Mouse (Mus musculus): ENCODE data around the gene Tmbim7.
"Not testable (repeated sequence)": the region's sequence is repeated elsewhere in the genome, so short reads cannot be mapped to it uniquely, and the experiment has no call there.

Tmbim7 gene

GRCm38 (mm10) chr5:3650881-3651280 lies at the start of gene Tmbim7:
TSS of gene Tmbim7 (plus strand) at chr5:3651181.
- in situ Hi-C loops (cut with MboI; ENCODE audit: low pct_unique_long_range_greater_than_20kb in 1 of 2, low sequenced_read_pairs in 2 of 2, unreplicated experiment in 1 of 2) = no loop called here

- in situ Hi-C loops (cut with MboI; ENCODE audit: low pct_unique_long_range_greater_than_20kb in 1 of 2, low sequenced_read_pairs in 2 of 2, unreplicated experiment in 1 of 2) = no loop called here
Measured at GRCm38 (mm10) chr5:3607114-3607513, 43.9 kb upstream of the Tmbim7 start.

GRCm38 (mm10) chr5:3609241-3609640 lies 41.7 kb upstream of the Tmbim7 start:
- in situ Hi-C loops (cut with MboI; ENCODE audit: low pct_unique_long_range_greater_than_20kb in 1 of 2, low sequenced_read_pairs in 2 of 2, unreplicated experiment in 1 of 2) = no loop called here

GRCm38 (mm10) chr5:3611835-3612234 lies 39.1 kb upstream of the Tmbim7 start:
- in situ Hi-C loops (cut with MboI; ENCODE audit: low pct_unique_long_range_greater_than_20kb in 1 of 2, low sequenced_read_pairs in 2 of 2, unreplicated experiment in 1 of 2) = not testable (repeated sequence)

DNA sequence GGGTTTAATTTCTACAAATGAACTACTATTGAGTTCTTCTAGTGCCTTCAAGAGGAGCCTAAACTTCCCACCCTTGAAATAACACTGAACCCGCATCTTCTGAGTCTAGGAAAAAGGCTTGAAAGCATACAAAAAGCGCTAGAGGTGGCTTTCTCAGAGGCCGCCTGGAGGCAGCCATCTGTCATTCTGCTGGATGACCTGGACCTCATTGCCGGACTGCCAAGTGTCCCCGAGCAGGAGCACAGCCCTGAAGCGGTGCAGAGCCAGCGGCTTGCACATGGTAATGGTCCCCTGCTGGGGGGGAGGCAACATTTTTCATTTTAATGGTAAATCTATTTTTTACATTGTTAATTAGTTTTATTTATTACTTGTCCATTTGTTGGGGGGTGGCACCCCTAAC lies 30.5 kb upstream of the Tmbim7 start:
- in situ Hi-C loops (cut with MboI; ENCODE audit: low pct_unique_long_range_greater_than_20kb in 1 of 2, low sequenced_read_pairs in 2 of 2, unreplicated experiment in 1 of 2) = no loop called here

- in situ Hi-C loops (cut with MboI; ENCODE audit: low pct_unique_long_range_greater_than_20kb in 1 of 2, low sequenced_read_pairs in 2 of 2, unreplicated experiment in 1 of 2) = no loop called here
Measured at GRCm38 (mm10) chr5:3630055-3630454, 20.9 kb upstream of the Tmbim7 start.

DNA sequence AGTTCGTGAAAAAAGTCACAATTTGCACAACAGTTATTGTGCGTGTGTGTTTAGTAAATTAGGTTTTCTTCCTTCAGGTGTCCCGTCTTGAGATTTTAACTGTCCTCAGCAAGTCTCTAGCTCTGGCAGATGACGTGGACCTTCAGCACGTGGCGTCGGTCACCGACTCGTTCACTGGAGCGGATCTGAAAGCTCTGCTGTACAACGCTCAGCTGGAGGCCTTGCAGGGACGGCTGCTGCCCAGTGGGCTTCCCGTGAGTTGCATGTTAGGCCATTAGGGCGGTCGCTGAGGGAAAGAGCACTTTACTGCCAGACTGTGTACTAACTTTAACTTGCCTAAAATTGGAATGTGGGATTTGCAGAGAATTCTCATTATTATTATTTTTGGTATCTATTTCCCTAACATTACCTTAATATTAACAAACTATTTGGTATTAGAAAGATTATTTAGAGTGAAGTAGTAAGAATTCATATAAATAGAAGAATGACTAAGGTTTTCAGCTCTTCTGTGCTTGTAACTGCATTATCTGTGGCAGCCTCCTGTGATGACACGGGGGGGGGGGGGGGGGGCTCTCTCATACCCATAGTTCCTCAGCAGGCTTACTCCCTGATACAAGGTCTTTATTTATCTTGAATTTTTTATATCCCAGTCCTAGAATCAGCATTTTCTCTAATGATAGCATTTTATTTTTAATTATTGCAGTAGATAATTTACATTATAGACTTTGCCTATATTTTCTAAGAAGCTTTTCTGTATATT lies 19.3 kb upstream of the Tmbim7 start:
- in situ Hi-C loops (cut with MboI; ENCODE audit: low pct_unique_long_range_greater_than_20kb in 1 of 2, low sequenced_read_pairs in 2 of 2, unreplicated experiment in 1 of 2) = no loop called here

DNA sequence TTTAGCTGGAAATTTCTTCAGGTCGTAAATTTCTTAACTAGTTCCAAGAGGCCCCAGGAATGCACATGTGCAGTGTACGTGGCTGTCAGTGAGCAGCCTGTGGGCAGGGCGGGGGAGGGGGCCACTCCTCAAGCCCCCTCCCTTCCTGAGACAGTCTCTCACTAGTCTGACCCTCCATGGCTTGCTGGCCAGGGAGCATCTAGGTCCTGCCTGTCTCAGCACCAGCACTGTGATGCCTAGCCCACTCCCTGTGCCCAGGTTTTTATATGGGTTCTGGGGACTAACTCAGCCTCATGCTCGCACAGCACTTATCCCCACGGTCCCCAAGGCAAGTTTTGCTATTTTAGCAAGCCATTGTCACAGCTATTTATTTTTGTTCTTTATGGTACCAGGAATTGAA lies 18.7 kb upstream of the Tmbim7 start:
- in situ Hi-C loops (cut with MboI; ENCODE audit: low pct_unique_long_range_greater_than_20kb in 1 of 2, low sequenced_read_pairs in 2 of 2, unreplicated experiment in 1 of 2) = no loop called here

- in situ Hi-C loops (cut with MboI; ENCODE audit: low pct_unique_long_range_greater_than_20kb in 1 of 2, low sequenced_read_pairs in 2 of 2, unreplicated experiment in 1 of 2) = no loop called here
Measured at GRCm38 (mm10) chr5:3633315-3633714, 17.7 kb upstream of the Tmbim7 start.

DNA sequence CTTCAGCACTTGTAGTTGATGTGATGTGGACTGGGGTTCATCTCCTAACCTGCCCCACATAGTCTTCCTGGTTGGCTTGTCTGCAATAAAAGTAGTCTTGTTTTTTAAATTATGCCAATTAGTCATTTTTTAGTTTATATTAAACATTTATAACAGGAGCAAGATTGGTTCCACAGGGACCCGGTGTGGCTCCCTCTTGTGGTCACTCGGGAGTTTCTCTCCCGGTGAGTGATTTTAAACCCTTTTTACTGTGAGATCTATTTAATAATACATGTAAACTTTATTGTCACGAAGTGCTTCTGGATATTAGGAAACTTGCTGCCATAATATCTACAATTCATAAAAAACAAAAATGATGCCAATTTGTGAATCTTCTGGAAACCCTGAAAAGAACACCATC lies 17.0 kb upstream of the Tmbim7 start:
- in situ Hi-C loops (cut with MboI; ENCODE audit: low pct_unique_long_range_greater_than_20kb in 1 of 2, low sequenced_read_pairs in 2 of 2, unreplicated experiment in 1 of 2) = no loop called here

- in situ Hi-C loops (cut with MboI; ENCODE audit: low pct_unique_long_range_greater_than_20kb in 1 of 2, low sequenced_read_pairs in 2 of 2, unreplicated experiment in 1 of 2) = no loop called here
Measured at GRCm38 (mm10) chr5:3635286-3635685, 15.7 kb upstream of the Tmbim7 start.

DNA sequence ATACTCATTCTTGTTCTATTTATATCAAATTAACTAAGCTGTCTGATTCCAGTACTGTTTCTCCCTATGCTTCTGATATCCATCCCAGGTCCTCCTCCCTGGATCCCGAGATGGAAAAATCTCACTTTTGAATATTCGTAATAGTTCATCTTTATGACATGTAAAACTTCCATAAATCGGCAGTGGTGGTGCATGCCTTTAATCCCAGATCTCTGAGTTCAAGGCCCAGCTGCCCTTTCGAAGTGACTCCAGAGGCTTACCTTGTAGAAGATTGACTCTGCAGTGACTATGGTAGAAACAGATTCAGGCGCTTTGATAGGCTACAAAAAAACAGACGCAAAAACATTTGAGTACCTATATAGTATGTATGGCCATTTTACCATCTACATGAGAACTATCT lies 6.4 kb upstream of the Tmbim7 start:
- in situ Hi-C loops (cut with MboI; ENCODE audit: low pct_unique_long_range_greater_than_20kb in 1 of 2, low sequenced_read_pairs in 2 of 2, unreplicated experiment in 1 of 2) = no loop called here

DNA sequence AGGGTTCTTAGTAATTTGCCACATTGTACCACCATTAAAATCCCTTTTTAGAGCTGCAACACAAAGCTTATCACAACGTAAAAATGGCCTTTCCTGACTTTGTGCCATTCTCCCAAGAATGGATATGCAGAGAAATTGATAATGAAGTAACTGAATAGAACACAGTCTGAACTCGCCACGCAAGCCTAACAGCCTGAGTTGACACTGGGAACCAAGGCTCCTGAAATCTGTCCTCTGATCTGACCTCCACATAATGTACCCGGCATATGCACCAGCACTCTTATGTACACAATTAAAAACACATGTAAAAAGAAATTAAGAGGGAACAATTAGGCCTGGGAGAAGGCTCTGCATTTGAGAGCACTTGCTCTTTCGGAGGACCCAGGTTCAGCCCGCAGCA lies 5.7 kb upstream of the Tmbim7 start:
- in situ Hi-C loops (cut with MboI; ENCODE audit: low pct_unique_long_range_greater_than_20kb in 1 of 2, low sequenced_read_pairs in 2 of 2, unreplicated experiment in 1 of 2) = no loop called here

DNA sequence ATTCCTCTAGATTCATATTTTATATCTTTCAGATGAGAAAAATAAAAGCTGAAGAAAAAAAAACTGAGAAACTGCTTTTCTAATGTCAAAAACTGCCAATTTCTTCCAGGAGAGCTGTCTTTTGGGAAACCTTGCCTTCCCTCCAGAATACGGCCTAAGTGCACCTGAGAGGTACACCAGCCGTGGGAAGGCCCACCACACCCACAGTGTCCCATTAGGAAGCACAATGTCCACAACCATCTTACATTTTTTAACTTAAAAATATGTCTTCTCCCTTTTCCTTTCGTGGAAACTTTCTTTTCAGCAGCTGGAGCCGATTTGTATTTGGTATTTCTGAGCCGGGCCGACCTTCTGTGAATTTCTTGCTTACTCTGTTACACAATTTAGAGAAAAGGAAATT lies 4.4 kb upstream of the Tmbim7 start:
- in situ Hi-C loops (cut with MboI; ENCODE audit: low pct_unique_long_range_greater_than_20kb in 1 of 2, low sequenced_read_pairs in 2 of 2, unreplicated experiment in 1 of 2) = no loop called here

DNA sequence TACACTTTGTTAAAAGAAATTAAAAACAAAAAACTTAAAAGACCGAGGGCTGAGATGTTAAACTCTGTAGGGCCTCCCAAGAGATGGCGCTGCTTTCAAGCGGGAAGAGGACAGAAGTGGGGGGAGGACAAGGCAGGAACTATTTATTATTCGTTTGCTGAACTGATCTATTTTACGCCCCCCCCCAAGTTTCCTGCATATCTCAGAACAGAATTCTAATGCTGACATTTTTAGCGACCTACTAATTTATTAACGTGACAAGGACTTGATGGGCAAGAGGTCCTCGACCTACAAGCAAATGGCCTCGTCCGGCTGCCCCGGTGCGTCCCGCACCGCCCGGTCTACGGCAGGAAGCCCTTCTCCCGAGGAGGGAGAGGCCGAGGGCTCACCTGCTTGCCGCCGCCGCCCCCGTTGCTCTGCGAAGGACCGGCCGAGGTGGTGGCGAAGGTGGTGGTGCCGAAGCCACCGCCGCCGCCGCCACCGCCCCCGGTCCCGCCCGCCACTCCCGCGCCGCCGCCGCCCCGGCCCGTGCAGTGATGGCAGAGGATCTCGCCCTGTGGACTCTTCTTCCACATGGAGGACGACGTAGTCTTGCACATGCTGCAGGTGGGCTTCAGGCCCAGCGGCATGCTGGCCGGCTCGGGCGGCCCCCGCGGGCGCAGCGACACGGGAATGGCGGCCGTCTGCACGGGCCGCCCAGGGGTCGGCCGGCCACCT lies 3.8 kb upstream of the Tmbim7 start:
- in situ Hi-C loops (cut with MboI; ENCODE audit: low pct_unique_long_range_greater_than_20kb in 1 of 2, low sequenced_read_pairs in 2 of 2, unreplicated experiment in 1 of 2) = no loop called here

DNA sequence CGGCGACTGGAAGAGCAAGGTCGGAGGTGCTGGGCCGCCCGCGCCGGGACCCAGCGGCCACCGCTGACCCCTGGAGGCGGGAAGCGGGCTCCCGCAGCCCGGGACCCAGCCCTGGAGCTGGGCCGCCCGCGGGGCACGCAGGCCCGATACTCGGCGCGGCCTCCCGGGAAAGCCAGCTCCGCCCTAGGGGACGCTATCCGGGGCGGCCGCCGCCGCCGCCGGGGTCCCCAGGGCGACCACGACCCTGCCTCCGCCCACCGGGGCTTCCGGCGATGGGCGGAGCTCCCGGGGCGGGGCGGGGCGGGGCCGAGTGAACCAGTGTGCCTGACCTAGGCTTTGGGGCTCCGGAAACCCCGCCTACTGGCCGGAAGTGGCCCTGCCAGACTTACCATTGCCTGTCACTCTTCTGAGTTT lies 3.3 kb upstream of the Tmbim7 start:
- in situ Hi-C loops (cut with MboI; ENCODE audit: low pct_unique_long_range_greater_than_20kb in 1 of 2, low sequenced_read_pairs in 2 of 2, unreplicated experiment in 1 of 2) = no loop called here

- in situ Hi-C loops (cut with MboI; ENCODE audit: low pct_unique_long_range_greater_than_20kb in 1 of 2, low sequenced_read_pairs in 2 of 2, unreplicated experiment in 1 of 2) = no loop called here
Measured at GRCm38 (mm10) chr5:3648206-3648848, 2.7 kb upstream of the Tmbim7 start.

GRCm38 (mm10) chr5:3648849-3649210 lies 2.2 kb upstream of the Tmbim7 start:
- in situ Hi-C loops (cut with MboI; ENCODE audit: low pct_unique_long_range_greater_than_20kb in 1 of 2, low sequenced_read_pairs in 2 of 2, unreplicated experiment in 1 of 2) = no loop called here

GRCm38 (mm10) chr5:3651621-3652020 lies 640 bp downstream of the Tmbim7 start:
- in situ Hi-C loops (cut with MboI; ENCODE audit: low pct_unique_long_range_greater_than_20kb in 1 of 2, low sequenced_read_pairs in 2 of 2, unreplicated experiment in 1 of 2) = no loop called here

Data from mouse embryonic stem cell (cell line).